Mouse (Mus musculus) erythroblast, embryonic 14.5 days (primary cell): ENCODE results near the gene Tmem183a.

Experiments used
- GATA1 ChIP-seq: IDR thresholded peaks from 2 replicates; pipeline ENCODE4 v1.6.1; 2012; ENCODE audit warnings: low read length, inconsistent platforms, mixed read lengths
- TAL1 ChIP-seq: IDR thresholded peaks from 3 replicates; pipeline ENCODE4 v1.6.1; 2012; ENCODE audit warnings: low read length, inconsistent platforms, mixed read lengths

GRCm38 (mm10) chr1:134336958-134337710 is 24.6 kb downstream of the Tmem183a start:
- TF ChIP-seq GATA1: no peak
- no peak for TF ChIP-seq TAL1
